Mouse (Mus musculus) bone marrow macrophage, adult 2 months (primary cell): Measurements from ENCODE around the gene Lrrc63.

Experiments used
- CTCF ChIP-seq: IDR thresholded peaks from 2 replicates; pipeline ENCODE4 v1.5.1; 2012; ENCODE audit warnings: low read depth, mild to moderate bottlenecking, low read length, moderate library complexity
- POLR2A ChIP-seq: IDR thresholded peaks from 2 replicates; pipeline ENCODE4 v1.6.1; 2012; ENCODE audit warnings: mild to moderate bottlenecking, low read depth, low read length, borderline replicate concordance

GRCm38 (mm10) chr14:75069356-75069979 lies 61.2 kb downstream of the Lrrc63 start:
- TF ChIP-seq CTCF (no peak), POLR2A (no peak)
